Mouse (Mus musculus) limb, embryonic 10.5 days (tissue): Measurements from ENCODE around the gene Fam53b. TPM values are rescaled to one million over a fixed set of nuclear protein-coding genes. Genes with fewer than 3 reads are reported as not detected.
A peak's percentile ranks its signal among the peaks of the same experiment; 100 is the strongest.

Source experiments
- DNase-seq: peaks from one replicate; pipeline ENCODE4 v3.0.0-alpha.2; 2017; ENCODE audit warnings: low spot score
- H3K27ac ChIP-seq: fragments of 300-500 bp; sonication (generic); 2 replicates; pipeline ENCODE4 v1.5.1; 2016; ENCODE audit warnings: mild to moderate bottlenecking
- H3K27me3 ChIP-seq: fragments of 300-500 bp; sonication (generic); 2 replicates; pipeline ENCODE4 v1.6.1; 2016; ENCODE audit warnings: low read depth, mild to moderate bottlenecking; ENCODE audit not compliant: poor library complexity, severe bottlenecking
- H3K36me3 ChIP-seq: fragments of 300-500 bp; sonication (generic); 2 replicates; pipeline ENCODE4 v1.6.1; 2016; ENCODE audit warnings: mild to moderate bottlenecking, moderate library complexity
- H3K4me1 ChIP-seq: fragments of 300-500 bp; sonication (generic); 2 replicates; pipeline ENCODE4 v1.6.1; 2016
- H3K4me3 ChIP-seq: fragments of 300-500 bp; sonication (generic); 2 replicates; pipeline ENCODE4 v1.5.1; 2016; ENCODE audit warnings: mild to moderate bottlenecking, moderate library complexity
- H3K9me3 ChIP-seq: fragments of 300-500 bp; sonication (generic); replicated peaks from 2 replicates; pipeline ENCODE4 v1.6.1; 2016; ENCODE audit warnings: mild to moderate bottlenecking
- WGBS: fragments of 180-500 bp; shearing (Covaris S2); methylation state at CpG from one replicate; pipeline ENCODE4 v1.1.7; 2016; 5-methylcytosine and 5-hydroxymethylcytosine counted together
- polyA plus RNA-seq: library from polyadenylated mRNA; unstranded; fragments of >200 nt; fragmentation: Nextera tagmentation; extraction: Ambion mirVana; gene quantifications from 2 replicates; pipeline ENCODE4 v1.2.1, GENCODE M21; 2016

Fam53b gene
- polyA plus RNA-seq, 1 experiment from 2014 or later, result 32.7 TPM

DNA sequence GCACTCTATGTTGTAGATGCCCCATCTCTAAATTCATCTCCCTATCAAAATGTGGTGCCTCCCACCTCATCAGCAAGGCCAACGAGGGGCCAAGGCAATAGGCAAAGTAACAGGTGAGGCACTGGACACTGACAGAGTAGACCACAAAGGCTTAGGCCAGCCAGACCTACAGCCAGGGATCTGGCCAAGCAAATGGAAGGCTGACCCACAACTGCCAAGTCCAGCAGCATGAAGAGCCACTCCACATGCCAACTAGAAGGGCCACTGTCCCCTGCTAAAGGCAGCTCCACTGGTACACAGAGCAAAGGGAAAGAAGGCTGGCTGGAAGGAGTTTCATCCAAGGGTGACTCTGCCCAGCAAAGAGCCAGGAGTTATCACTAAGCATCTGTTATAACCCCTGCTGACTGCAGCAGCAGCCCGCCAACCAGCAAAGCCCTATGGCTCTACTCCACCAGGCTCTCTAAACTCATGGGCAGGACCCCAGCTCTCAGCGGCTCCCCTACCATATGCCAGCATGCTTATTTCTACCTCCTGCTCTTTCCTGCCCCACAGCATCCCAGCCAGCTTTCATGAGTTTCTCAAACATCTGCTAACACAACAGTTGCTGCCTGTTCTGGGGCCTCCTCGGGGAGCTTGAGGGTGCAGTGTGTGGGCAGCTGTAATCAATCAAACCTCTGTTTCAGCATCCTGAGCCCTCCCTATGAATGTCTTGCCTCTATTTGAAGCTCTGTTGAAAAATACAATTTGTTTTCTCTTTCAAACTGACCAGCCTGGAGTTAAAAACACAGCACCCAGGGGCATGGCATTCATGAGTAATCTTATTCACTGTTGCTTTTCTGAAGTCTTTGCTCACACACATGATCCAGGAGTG, 59.9 kb downstream of the Fam53b start:
- Histone ChIP-seq H3K27me3 (no peaks in the 10 kb centered on the region), H3K36me3 (peaks cover 60% of the 10 kb centered on the region), H3K27ac (peak overlapping the region; percentile 72), H3K9me3 (no peaks in the 10 kb centered on the region), H3K4me3 (no peak overlapping the region), H3K4me1 (peaks cover 20% of the 10 kb centered on the region)
- 64% methylated on average over 4 of the region's 4 CpGs for WGBS
- DNase-seq, result no peak

DNA sequence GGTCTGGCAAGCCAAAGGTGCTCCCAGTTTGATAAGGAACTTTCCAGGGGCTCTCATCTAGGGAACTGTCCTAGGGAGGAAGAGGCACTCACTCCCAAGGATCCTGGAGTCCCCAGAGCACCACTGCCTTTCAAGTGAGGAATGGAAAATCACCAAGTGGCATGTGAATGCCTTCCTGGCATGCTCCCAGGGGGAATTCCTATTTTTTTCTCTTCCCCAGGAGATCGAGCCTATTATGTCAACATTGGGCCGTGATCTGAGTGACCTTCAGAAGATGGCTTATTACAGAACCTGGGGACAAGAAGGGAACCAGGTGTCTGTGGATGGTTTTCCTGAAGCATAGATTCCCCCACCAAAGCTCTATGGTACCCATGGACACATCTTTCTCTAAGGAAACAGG, 62.0 kb downstream of the Fam53b start:
- DNase-seq, result no peak
- 88% methylated on average over 2 of the region's 2 CpGs for whole genome bisulfite sequencing
- no peaks in the 10 kb centered on the region for H3K9me3 ChIP-seq
- no peak overlapping the region for H3K27ac ChIP-seq
- peaks cover 20% of the 10 kb centered on the region for H3K4me1 ChIP-seq
- no peaks in the 10 kb centered on the region for H3K27me3 ChIP-seq
- H3K36me3 ChIP-seq, result peaks cover 51% of the 10 kb centered on the region
- no peak overlapping the region for H3K4me3 ChIP-seq

DNA sequence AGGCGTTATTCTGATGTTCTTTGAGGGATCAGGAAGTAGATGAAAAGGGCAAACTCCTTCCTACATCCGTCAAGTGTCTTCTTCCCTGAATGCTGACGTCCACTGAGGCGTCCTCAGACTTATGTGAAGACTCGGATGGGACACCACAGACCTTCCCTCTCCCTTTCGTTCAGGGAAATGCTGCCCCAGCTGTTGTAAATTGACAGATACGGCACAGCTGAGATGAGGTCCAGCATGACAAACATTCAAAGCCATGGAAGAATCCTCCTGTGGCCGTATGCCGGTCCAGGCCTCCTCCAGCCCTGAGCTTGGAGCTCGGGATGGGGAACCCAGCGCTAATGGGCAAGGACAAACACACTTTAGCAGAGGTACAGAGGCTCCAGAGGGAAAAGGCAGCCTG, 64.2 kb downstream of the Fam53b start:
- Histone ChIP-seq H3K36me3 (peaks cover 53% of the 10 kb centered on the region), H3K4me3 (no peak overlapping the region), H3K9me3 (no peaks in the 10 kb centered on the region), H3K27ac (no peak overlapping the region), H3K27me3 (no peaks in the 10 kb centered on the region), H3K4me1 (peaks cover 12% of the 10 kb centered on the region)
- WGBS, result 89% methylated on average over 11 of the region's 11 CpGs
- no peak for DNase-seq

DNA sequence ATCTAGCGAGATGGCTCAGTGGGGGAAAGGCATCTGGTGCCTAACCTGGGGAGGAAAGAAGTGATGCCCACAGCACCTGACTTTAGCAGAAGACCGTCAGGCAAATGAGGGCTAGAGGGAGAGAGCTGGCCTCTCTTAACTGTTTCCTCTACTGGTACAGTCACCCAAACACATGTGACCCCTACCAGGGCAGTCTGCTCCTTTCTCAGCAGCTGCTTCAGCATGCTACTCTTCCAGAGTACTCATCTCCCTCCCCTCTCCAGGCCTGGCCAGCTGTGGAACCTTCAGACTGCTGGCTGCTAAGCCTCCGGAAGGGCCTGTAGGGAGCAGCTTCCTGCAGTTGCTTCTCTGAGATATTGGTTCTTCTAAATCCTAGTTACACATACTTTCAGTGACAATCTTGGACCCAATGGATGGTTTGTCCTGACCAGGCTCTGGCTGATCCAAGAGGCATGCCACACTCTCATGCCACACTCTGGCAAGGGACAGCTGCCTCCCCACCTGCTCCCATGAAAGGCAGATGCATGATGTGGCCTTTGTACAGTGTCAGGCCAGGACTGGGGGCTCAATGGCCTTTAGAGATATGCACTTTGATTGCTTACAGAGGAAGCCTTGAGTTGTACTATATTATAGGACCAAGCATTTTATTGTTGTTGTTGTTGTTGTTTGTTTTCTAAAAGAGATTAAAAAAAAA, 65.5 kb downstream of the Fam53b start:
- no peak for DNase-seq
- H3K36me3 ChIP-seq, result peaks cover 49% of the 10 kb centered on the region

DNA sequence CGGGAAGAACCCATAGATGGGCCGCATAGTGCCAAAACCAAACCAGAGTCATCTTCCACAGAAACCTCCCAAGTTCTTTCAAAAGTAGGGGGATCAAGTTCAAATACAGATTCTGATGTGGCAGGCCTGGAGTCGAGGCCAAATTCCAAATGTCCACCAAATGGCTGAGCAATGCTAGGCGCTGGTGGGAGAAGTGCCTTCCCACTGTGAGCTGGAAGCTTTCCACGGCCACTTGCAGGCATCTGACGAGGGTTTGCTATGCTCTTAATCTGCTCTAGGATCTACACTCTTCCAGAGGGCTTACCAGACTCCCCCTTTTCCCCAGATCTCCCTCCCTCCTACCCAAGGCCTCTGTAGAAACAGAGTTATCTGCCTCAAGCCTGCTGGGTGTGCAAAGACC, 66.6 kb downstream of the Fam53b start:
- Histone ChIP-seq H3K27me3 (no peaks in the 10 kb centered on the region), H3K4me1 (no peaks in the 10 kb centered on the region), H3K4me3 (no peak overlapping the region), H3K27ac (no peak overlapping the region), H3K36me3 (peaks cover 47% of the 10 kb centered on the region), H3K9me3 (no peaks in the 10 kb centered on the region)
- 85% methylated on average over 6 of the region's 6 CpGs for WGBS
- no peak for DNase-seq

More for the DNA sequence above, 65.5 kb downstream of the Fam53b start:
- Histone ChIP-seq H3K4me1 (no peaks in the 10 kb centered on the region; the same call in 1 of the 2 replicates), H3K9me3 (no peaks in the 10 kb centered on the region), H3K4me3 (no peak overlapping the region), H3K27me3 (no peaks in the 10 kb centered on the region), H3K27ac (no peak overlapping the region)
- 89% methylated on average over 3 of the region's 3 CpGs for WGBS

DNA sequence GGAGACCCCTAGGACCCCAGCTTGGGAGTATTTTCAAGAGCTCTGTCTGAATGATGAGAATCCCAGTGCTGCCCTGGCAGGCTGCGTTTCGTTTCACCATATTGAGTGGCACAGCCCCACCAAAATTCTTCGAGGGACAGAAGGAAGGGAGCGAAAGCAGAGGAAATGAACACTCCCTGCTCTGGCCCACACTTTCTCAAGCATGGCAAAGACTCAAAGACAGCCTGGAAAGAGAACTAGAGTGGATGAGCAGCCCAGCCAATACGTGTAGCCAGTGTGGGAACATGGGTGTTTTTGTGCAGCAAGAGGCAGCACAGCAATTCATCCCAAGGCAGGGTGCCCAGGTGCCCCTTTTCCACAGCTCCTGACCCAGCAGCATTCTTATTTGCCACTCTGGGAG, 70.8 kb downstream of the Fam53b start:
- DNase-seq, result no peak
- WGBS, result 91% methylated on average over 5 of the region's 5 CpGs
- Histone ChIP-seq H3K4me3 (no peak overlapping the region), H3K36me3 (peaks cover 27% of the 10 kb centered on the region), H3K9me3 (no peaks in the 10 kb centered on the region), H3K27me3 (no peaks in the 10 kb centered on the region), H3K27ac (no peak overlapping the region), H3K4me1 (no peaks in the 10 kb centered on the region)

DNA sequence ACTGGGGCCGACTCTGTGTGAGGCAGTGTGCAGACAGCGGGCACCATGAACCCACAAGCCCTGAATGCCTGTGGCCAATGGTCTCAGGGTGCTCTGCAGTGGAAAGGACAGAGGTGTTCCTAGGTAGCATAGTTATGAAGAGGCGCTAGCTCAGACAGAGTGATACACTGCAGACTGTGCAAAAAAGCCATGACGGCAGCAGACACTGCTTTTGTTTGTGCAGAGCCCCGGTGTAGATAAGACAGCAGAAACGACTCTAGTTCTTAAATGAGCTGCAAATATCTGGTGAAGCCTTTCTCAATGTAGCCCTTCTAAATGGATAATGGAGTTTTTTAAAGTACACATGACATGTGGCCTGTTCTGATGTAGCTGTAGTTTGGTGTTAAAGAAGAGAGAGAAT, 73.9 kb downstream of the Fam53b start:
- 93% methylated on average over 6 of the region's 6 CpGs for WGBS
- no peaks in the 10 kb centered on the region for H3K27me3 ChIP-seq
- H3K27ac ChIP-seq, result no peak overlapping the region
- peaks cover 31% of the 10 kb centered on the region for H3K36me3 ChIP-seq
- no peak for DNase-seq
- peaks cover 15% of the 10 kb centered on the region for H3K4me1 ChIP-seq
- no peak overlapping the region for H3K4me3 ChIP-seq
- no peaks in the 10 kb centered on the region for H3K9me3 ChIP-seq

DNA sequence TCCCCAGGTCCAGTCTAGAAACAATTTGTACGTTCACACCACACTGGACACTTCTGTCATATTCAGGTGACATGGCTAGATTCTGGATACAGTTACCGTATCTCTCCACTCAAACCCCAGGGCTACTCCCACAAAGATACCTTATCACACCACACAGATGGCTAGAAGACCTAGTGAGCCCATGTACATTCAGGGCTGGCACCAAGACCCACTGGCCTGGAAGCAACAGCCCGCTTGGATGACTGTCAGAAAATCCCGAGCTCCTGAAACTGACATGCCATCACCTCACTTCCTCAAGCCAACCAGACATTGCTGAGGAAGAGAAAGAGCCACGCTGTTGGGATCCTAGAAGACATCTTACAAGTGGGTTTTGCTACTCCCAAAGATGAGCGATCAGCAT, 74.8 kb downstream of the Fam53b start:
- H3K27ac ChIP-seq, result no peak overlapping the region
- WGBS, result 93% methylated on average over 6 of the region's 6 CpGs
- no peaks in the 10 kb centered on the region for H3K9me3 ChIP-seq
- no peak overlapping the region for H3K4me3 ChIP-seq
- H3K4me1 ChIP-seq, result peaks cover 15% of the 10 kb centered on the region
- H3K27me3 ChIP-seq, result no peaks in the 10 kb centered on the region
- DNase-seq, result no peak
- H3K36me3 ChIP-seq, result peaks cover 34% of the 10 kb centered on the region

DNA sequence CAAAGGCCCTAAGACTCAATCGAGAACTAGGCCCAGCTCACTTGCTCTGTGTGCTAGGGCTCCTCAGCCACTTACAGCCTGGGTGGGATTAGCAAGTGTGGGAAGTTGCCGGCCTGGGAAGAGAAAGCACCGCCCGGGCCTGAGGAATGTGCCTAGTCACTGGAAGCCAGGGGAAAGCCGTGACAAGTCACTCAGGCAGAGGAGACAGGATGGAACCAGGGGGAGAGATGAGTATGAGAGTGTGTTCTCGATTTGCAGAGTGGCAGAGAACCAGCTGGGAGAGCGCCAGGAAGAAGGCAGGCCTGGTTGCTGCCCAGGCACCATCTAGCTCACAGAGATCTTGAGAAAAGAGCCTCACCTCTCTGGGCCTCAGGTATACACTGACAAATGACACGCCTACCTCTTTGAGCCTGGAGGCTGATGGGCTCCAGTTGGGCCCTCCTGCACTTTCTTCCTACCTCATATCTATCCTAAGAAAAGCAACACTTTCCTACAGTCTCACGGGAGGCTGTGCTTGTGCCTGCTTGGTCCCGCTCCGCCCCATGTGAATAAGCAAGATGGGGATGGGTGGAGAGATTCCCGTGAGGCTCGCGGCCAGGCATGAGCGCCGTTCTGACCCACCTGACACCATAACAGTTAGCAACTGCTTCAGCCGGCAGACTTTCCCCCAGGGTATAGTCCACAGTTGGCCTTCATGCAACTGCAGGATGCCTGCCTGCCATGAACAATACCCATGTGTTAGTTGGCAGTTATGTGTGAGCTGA, 77.4 kb downstream of the Fam53b start:
- peak overlapping the region; percentile 73 for H3K27ac ChIP-seq
- WGBS, result 68% methylated on average over 17 of the region's 17 CpGs
- peaks cover 24% of the 10 kb centered on the region for H3K4me1 ChIP-seq

DNA sequence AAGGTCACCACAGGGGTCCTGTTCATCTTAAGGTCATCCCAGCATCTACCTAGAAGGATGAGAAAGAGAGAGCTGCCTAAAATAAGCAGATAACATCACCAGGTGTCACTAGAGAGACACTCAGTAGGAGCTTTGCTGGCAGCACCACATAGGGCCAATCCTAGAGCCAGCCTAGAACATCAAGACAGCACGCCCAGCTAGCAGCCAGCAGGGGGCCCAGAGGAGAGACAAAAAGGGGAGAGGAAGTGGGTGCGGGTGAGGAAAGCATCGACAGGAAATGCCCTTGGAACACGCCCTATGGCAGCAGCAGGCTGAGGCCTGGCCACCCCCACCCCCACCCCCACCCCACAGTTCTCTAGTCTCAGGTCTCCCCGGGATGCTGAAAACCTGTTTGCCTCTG, 78.5 kb downstream of the Fam53b start:
- peaks cover 26% of the 10 kb centered on the region for H3K4me1 ChIP-seq
- H3K27me3 ChIP-seq, result no peaks in the 10 kb centered on the region
- no peak for DNase-seq
- no peak overlapping the region for H3K4me3 ChIP-seq
- peak overlapping the region; percentile 73 for H3K27ac ChIP-seq
- WGBS, result 48% methylated on average over 5 of the region's 5 CpGs
- H3K9me3 ChIP-seq, result no peaks in the 10 kb centered on the region
- peaks cover 34% of the 10 kb centered on the region for H3K36me3 ChIP-seq

More for the DNA sequence above, 77.4 kb downstream of the Fam53b start:
- Histone ChIP-seq H3K27me3 (no peaks in the 10 kb centered on the region), H3K9me3 (no peaks in the 10 kb centered on the region), H3K36me3 (peaks cover 36% of the 10 kb centered on the region), H3K4me3 (no peak overlapping the region)
- DNase-seq, result no peak

DNA sequence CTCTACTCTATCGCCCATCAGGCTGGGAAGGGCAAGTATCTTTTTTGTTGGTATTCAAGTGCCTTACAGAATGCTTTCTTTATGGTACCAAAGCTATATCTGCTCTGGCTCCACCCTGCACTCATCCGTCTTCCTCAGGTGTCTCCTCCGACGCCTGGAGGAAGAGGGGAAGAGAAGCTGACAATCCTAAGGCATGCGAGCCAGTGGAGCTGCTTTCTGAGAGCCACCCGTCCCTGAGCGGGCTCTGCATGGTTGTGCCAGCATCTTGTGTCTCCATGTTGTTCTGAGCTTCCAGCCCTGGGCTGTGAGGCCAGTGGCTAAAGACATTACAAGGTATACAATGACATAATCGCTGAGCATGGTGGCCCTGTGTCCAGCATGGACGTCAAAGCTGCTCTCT, 79.5 kb downstream of the Fam53b start:
- 73% methylated on average over 9 of the region's 9 CpGs for WGBS
- no peak for DNase-seq
- Histone ChIP-seq H3K4me1 (peaks cover 26% of the 10 kb centered on the region), H3K27ac (no peak overlapping the region), H3K36me3 (peaks cover 37% of the 10 kb centered on the region), H3K4me3 (no peak overlapping the region), H3K9me3 (no peaks in the 10 kb centered on the region), H3K27me3 (no peaks in the 10 kb centered on the region)

DNA sequence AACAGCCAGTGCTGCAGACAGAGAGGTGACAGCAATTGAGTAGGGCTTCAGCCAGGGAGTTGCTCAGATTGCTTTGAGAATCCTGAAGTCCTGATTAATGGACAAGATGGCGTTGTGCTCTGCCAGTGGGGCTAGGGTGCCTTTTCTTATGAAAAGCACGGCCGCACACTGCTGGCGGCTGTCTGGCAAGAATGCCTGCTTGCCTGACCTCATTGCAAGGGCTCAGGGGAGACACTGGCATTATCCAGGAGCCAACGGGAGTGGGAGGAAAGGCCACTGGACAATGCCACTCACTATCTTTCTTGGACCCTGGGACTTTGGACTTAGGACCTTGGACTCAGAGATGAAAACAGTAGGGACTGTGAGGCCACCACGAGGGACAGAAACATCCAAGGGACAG, 80.2 kb downstream of the Fam53b start:
- Histone ChIP-seq H3K27ac (no peak overlapping the region), H3K9me3 (no peaks in the 10 kb centered on the region), H3K4me3 (no peak overlapping the region), H3K27me3 (no peaks in the 10 kb centered on the region), H3K4me1 (peaks cover 26% of the 10 kb centered on the region), H3K36me3 (peaks cover 41% of the 10 kb centered on the region)
- no peak for DNase-seq
- WGBS, result 84% methylated on average over 6 of the region's 6 CpGs
